Mouse (Mus musculus): ENCODE results near the gene Cbl. TPM values are rescaled to one million over a fixed set of nuclear protein-coding genes. Genes with fewer than 3 reads are reported as not detected.
A peak's percentile ranks its signal among the peaks of the same experiment; 100 is the strongest.

The Cbl gene
- polyA plus RNA-seq, 1 experiment from 2014 or later: 18.1 TPM

- no peak overlapping the region for H3K27ac ChIP-seq (ENCODE audit: low read depth)
- no peaks in the 10 kb centered on the region; the same call in 1 of the 2 replicates for H3K36me3 ChIP-seq (ENCODE audit: control insufficient read depth, insufficient read depth, low read length)
- no peaks in the 10 kb centered on the region for H3K4me1 ChIP-seq (replicated peaks; ENCODE audit: control insufficient read depth, insufficient read depth, low read length)
- no peaks in the 10 kb centered on the region for H3K27me3 ChIP-seq (replicated peaks; ENCODE audit: control insufficient read depth, insufficient read depth, low read length)
- WGBS: 75% methylated on average over 3 of the region's 3 CpGs
- ATAC-seq (replicated peaks; ENCODE audit: low FRiP score, low TSS enrichment, low read depth) (no peak), DNase-seq (ENCODE audit: low spot score) (no peak)
- no peak overlapping the region for H3K4me3 ChIP-seq (ENCODE audit: low read depth, low read length)
- H3K9ac ChIP-seq (ENCODE audit: low read length): no peak overlapping the region
- no peak overlapping the region for H3K4me2 ChIP-seq (ENCODE audit: low read length)
- no peaks in the 10 kb centered on the region for H3K9me3 ChIP-seq (ENCODE audit: control insufficient read depth, low read length)
These were observed 42.7 kb downstream of the Cbl start for GRCm38 (mm10) chr9:44191166-44191565.

- Histone ChIP-seq H3K4me3 (ENCODE audit: low read depth, low read length) (no peak overlapping the region), H3K27ac (ENCODE audit: low read depth) (no peak overlapping the region), H3K9me3 (ENCODE audit: control insufficient read depth, low read length) (no peaks in the 10 kb centered on the region), H3K4me2 (ENCODE audit: low read length) (no peak overlapping the region), H3K27me3 (replicated peaks; ENCODE audit: control insufficient read depth, insufficient read depth, low read length) (no peaks in the 10 kb centered on the region), H3K36me3 (ENCODE audit: control insufficient read depth, insufficient read depth, low read length) (peaks cover 4% of the 10 kb centered on the region; the same call in 1 of the 2 replicates), H3K9ac (ENCODE audit: low read length) (no peak overlapping the region), H3K4me1 (replicated peaks; ENCODE audit: control insufficient read depth, insufficient read depth, low read length) (no peaks in the 10 kb centered on the region)
- no peak for ATAC-seq (replicated peaks; ENCODE audit: low FRiP score, low TSS enrichment, low read depth)
- no peak for DNase-seq (ENCODE audit: low spot score)
- 81% methylated on average over 12 of the region's 12 CpGs for WGBS
These were observed 45.6 kb downstream of the Cbl start for GRCm38 (mm10) chr9:44188223-44188622.

GRCm38 (mm10) chr9:44182260-44182659 lies 51.6 kb downstream of the Cbl start:
- Histone ChIP-seq H3K9me3 (ENCODE audit: control insufficient read depth, low read length) (no peaks in the 10 kb centered on the region), H3K4me3 (ENCODE audit: low read depth, low read length) (no peak overlapping the region), H3K4me1 (replicated peaks; ENCODE audit: control insufficient read depth, insufficient read depth, low read length) (no peaks in the 10 kb centered on the region), H3K36me3 (ENCODE audit: control insufficient read depth, insufficient read depth, low read length) (peaks cover 4% of the 10 kb centered on the region; the same call in 1 of the 2 replicates), H3K27me3 (replicated peaks; ENCODE audit: control insufficient read depth, insufficient read depth, low read length) (no peaks in the 10 kb centered on the region), H3K4me2 (ENCODE audit: low read length) (no peak overlapping the region), H3K27ac (ENCODE audit: low read depth) (no peak overlapping the region), H3K9ac (ENCODE audit: low read length) (no peak overlapping the region)
- WGBS: 99% methylated on average over 3 of the region's 3 CpGs
- ATAC-seq (replicated peaks; ENCODE audit: low FRiP score, low TSS enrichment, low read depth) (no peak), DNase-seq (ENCODE audit: low spot score) (no peak)

GRCm38 (mm10) chr9:44181537-44181936 lies 52.3 kb downstream of the Cbl start:
- DNase-seq (ENCODE audit: low spot score): no peak
- H3K9me3 ChIP-seq (ENCODE audit: control insufficient read depth, low read length): no peaks in the 10 kb centered on the region
- H3K27me3 ChIP-seq (replicated peaks; ENCODE audit: control insufficient read depth, insufficient read depth, low read length): no peaks in the 10 kb centered on the region
- H3K4me1 ChIP-seq (replicated peaks; ENCODE audit: control insufficient read depth, insufficient read depth, low read length): no peaks in the 10 kb centered on the region
- no peak for ATAC-seq (replicated peaks; ENCODE audit: low FRiP score, low TSS enrichment, low read depth)
- no peak overlapping the region for H3K4me3 ChIP-seq (ENCODE audit: low read depth, low read length)
- no peak overlapping the region for H3K9ac ChIP-seq (ENCODE audit: low read length)
- 76% methylated on average over 5 of the region's 5 CpGs for WGBS
- H3K4me2 ChIP-seq (ENCODE audit: low read length): no peak overlapping the region
- no peak overlapping the region for H3K27ac ChIP-seq (ENCODE audit: low read depth)
- H3K36me3 ChIP-seq (ENCODE audit: control insufficient read depth, insufficient read depth, low read length): peaks cover 4% of the 10 kb centered on the region; the same call in 1 of the 2 replicates

GRCm38 (mm10) chr9:44178811-44179210 lies 55.0 kb downstream of the Cbl start:
- Histone ChIP-seq H3K9me3 (ENCODE audit: control insufficient read depth, low read length) (no peaks in the 10 kb centered on the region), H3K36me3 (ENCODE audit: control insufficient read depth, insufficient read depth, low read length) (no peaks in the 10 kb centered on the region), H3K9ac (ENCODE audit: low read length) (no peak overlapping the region), H3K4me1 (replicated peaks; ENCODE audit: control insufficient read depth, insufficient read depth, low read length) (peaks cover 7% of the 10 kb centered on the region; the same call in 1 of the 2 replicates), H3K4me2 (ENCODE audit: low read length) (no peak overlapping the region), H3K27me3 (replicated peaks; ENCODE audit: control insufficient read depth, insufficient read depth, low read length) (no peaks in the 10 kb centered on the region), H3K27ac (ENCODE audit: low read depth) (no peak overlapping the region), H3K4me3 (ENCODE audit: low read depth, low read length) (no peak overlapping the region)
- no peak for DNase-seq (ENCODE audit: low spot score)
- 98% methylated on average over 12 of the region's 12 CpGs for whole genome bisulfite sequencing
- no peak for ATAC-seq (replicated peaks; ENCODE audit: low FRiP score, low TSS enrichment, low read depth)

- Histone ChIP-seq H3K4me2 (ENCODE audit: low read length) (no peak overlapping the region), H3K9me3 (ENCODE audit: control insufficient read depth, low read length) (no peaks in the 10 kb centered on the region), H3K9ac (ENCODE audit: low read length) (no peak overlapping the region), H3K4me3 (ENCODE audit: low read depth, low read length) (no peak overlapping the region), H3K27ac (ENCODE audit: low read depth) (no peak overlapping the region), H3K4me1 (replicated peaks; ENCODE audit: control insufficient read depth, insufficient read depth, low read length) (peaks cover 7% of the 10 kb centered on the region; the same call in 1 of the 2 replicates), H3K27me3 (replicated peaks; ENCODE audit: control insufficient read depth, insufficient read depth, low read length) (no peaks in the 10 kb centered on the region), H3K36me3 (ENCODE audit: control insufficient read depth, insufficient read depth, low read length) (no peaks in the 10 kb centered on the region)
- ATAC-seq (replicated peaks; ENCODE audit: low FRiP score, low TSS enrichment, low read depth): no peak
- DNase-seq (ENCODE audit: low spot score): no peak
- 83% methylated on average over 14 of the region's 14 CpGs for WGBS
These were observed 55.5 kb downstream of the Cbl start for GRCm38 (mm10) chr9:44178389-44178788.

GRCm38 (mm10) chr9:44177405-44177804 lies 56.4 kb downstream of the Cbl start:
- H3K27me3 ChIP-seq (replicated peaks; ENCODE audit: control insufficient read depth, insufficient read depth, low read length): no peaks in the 10 kb centered on the region
- DNase-seq (ENCODE audit: low spot score): no peak
- H3K4me3 ChIP-seq (ENCODE audit: low read depth, low read length): no peak overlapping the region
- H3K36me3 ChIP-seq (ENCODE audit: control insufficient read depth, insufficient read depth, low read length): peaks cover 9% of the 10 kb centered on the region
- peaks cover 7% of the 10 kb centered on the region; the same call in 1 of the 2 replicates for H3K4me1 ChIP-seq (replicated peaks; ENCODE audit: control insufficient read depth, insufficient read depth, low read length)
- no peak overlapping the region for H3K9ac ChIP-seq (ENCODE audit: low read length)
- H3K9me3 ChIP-seq (ENCODE audit: control insufficient read depth, low read length): no peaks in the 10 kb centered on the region
- no peak for ATAC-seq (replicated peaks; ENCODE audit: low FRiP score, low TSS enrichment, low read depth)
- 73% methylated on average over 2 of the region's 2 CpGs for WGBS
- no peak overlapping the region for H3K27ac ChIP-seq (ENCODE audit: low read depth)
- H3K4me2 ChIP-seq (ENCODE audit: low read length): no peak overlapping the region

- 86% methylated on average over 1 of the region's 1 CpGs for WGBS
These were observed 57.9 kb downstream of the Cbl start for GRCm38 (mm10) chr9:44175957-44176356.

GRCm38 (mm10) chr9:44175556-44175955 lies 58.3 kb downstream of the Cbl start:
- H3K27me3 ChIP-seq (replicated peaks; ENCODE audit: control insufficient read depth, insufficient read depth, low read length): no peaks in the 10 kb centered on the region
- DNase-seq (ENCODE audit: low spot score) (no peak), ATAC-seq (replicated peaks; ENCODE audit: low FRiP score, low TSS enrichment, low read depth) (no peak)
- H3K27ac ChIP-seq (ENCODE audit: low read depth): 0 out of 2 replicates have a peak overlapping the region, but pooled peaks have one; percentile 11
- no peak overlapping the region for H3K4me2 ChIP-seq (ENCODE audit: low read length)
- 65% methylated on average over 6 of the region's 6 CpGs for WGBS
- H3K4me1 ChIP-seq (replicated peaks; ENCODE audit: control insufficient read depth, insufficient read depth, low read length): peaks cover 7% of the 10 kb centered on the region; the same call in 1 of the 2 replicates
- H3K4me3 ChIP-seq (ENCODE audit: low read depth, low read length): no peak overlapping the region
- H3K9ac ChIP-seq (ENCODE audit: low read length): no peak overlapping the region
- H3K36me3 ChIP-seq (ENCODE audit: control insufficient read depth, insufficient read depth, low read length): peaks cover 21% of the 10 kb centered on the region
- no peaks in the 10 kb centered on the region for H3K9me3 ChIP-seq (ENCODE audit: control insufficient read depth, low read length)

More at GRCm38 (mm10) chr9:44175957-44176356, 57.9 kb downstream of the Cbl start:
- DNase-seq (ENCODE audit: low spot score) (no peak), ATAC-seq (replicated peaks; ENCODE audit: low FRiP score, low TSS enrichment, low read depth) (no peak)
- H3K4me2 ChIP-seq (ENCODE audit: low read length): no peak overlapping the region
- no peak overlapping the region for H3K9ac ChIP-seq (ENCODE audit: low read length)
- no peak overlapping the region for H3K4me3 ChIP-seq (ENCODE audit: low read depth, low read length)
- peaks cover 21% of the 10 kb centered on the region for H3K36me3 ChIP-seq (ENCODE audit: control insufficient read depth, insufficient read depth, low read length)
- no peaks in the 10 kb centered on the region for H3K9me3 ChIP-seq (ENCODE audit: control insufficient read depth, low read length)
- H3K4me1 ChIP-seq (replicated peaks; ENCODE audit: control insufficient read depth, insufficient read depth, low read length): peaks cover 7% of the 10 kb centered on the region; the same call in 1 of the 2 replicates
- 0 out of 2 replicates have a peak overlapping the region, but pooled peaks have one; percentile 11 for H3K27ac ChIP-seq (ENCODE audit: low read depth)
- no peaks in the 10 kb centered on the region for H3K27me3 ChIP-seq (replicated peaks; ENCODE audit: control insufficient read depth, insufficient read depth, low read length)

Measured in intestine, embryonic 14.5 days (tissue).